11 mouse cellular contexts compared by ENCODE assay signal in the genomic region with DNA sequence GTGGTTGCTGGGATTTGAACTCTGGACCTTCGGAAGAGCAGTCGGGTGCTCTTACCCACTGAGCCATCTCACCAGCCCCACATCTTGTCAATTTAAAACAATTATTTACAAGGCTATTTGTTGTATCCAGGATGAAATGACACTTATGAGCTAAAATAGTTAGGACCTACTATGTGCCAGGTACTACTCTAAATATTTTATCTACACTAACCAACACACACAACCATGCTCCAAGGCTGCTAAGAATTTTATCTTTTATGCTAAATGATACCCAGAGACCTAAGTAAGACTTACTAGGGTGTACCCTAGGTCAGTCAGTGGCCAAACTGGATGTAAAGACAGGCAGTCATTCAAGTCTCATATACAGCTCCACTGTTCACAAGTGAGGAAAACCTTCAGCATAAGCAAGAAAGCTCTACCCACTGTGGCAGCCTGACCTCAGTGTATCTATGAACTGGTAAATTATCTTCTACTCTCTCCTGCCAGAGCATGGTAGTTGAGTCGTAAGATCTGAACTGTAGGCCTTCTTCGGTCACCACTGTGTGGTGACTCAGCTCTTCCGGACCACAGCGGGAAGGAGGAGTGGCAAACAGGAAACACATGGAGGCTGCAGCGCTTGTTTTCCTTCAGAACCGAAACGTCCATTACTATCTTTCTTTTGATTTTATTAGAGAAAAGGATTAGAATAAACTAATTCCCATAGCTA. TPM values are rescaled to one million over a fixed set of nuclear protein-coding genes. Genes with fewer than 3 reads are reported as not detected.
DNase-seq lines count a peak whose midpoint lies in the region; ATAC-seq and TF ChIP-seq lines count a peak whose summit lies in the region.
"Had no signal": no experiment of that assay in that cellular context is flagged by ENCODE, and none has a peak within 500 bp of the region (broad histone marks: within the 10 kb centered on the region; RNA-seq: fewer than 3 reads in every experiment).

No protein-coding gene starts in this region.

- intact Hi-C loops in heart, adult 2 months (cut with DNase I) = no loop called here

- peak overlapping the region; percentile 52 for H3K27ac ChIP-seq in heart, adult 2 months
- peak overlapping the region; percentile 17; the same call in 1 of the 2 replicates for H3K27ac ChIP-seq in embryonic fibroblast, embryonic 13.5 days (ENCODE audit: insufficient read depth, low read length)
- H3K27ac ChIP-seq: forebrain, embryonic 12.5 days; limb, embryonic 12.5 days had no signal

- H3K4me3 ChIP-seq in heart, adult 2 months = no peak overlapping the region
- H3K4me3 ChIP-seq in embryonic fibroblast, embryonic 13.5 days (ENCODE audit: insufficient read depth, low read length) = no peak overlapping the region
- H3K4me3 ChIP-seq: forebrain, embryonic 12.5 days; limb, embryonic 12.5 days had no signal

- TF ChIP-seq POLR2A in heart, adult 2 months (IDR thresholded peaks at IDR 0.05; ENCODE audit: insufficient read depth, low read depth, low read length) = no peak
- no peak for TF ChIP-seq POLR2A in embryonic fibroblast, embryonic 13.5 days (IDR thresholded peaks at IDR 0.05; ENCODE audit: low read depth, low read length)

- no peak overlapping the region for H3K9ac ChIP-seq in heart, adult 2 months (ENCODE audit: low read depth, low read length)
- H3K9ac ChIP-seq: forebrain, embryonic 12.5 days; limb, embryonic 12.5 days had no signal

- H3K79me2 ChIP-seq in heart, adult 2 months (replicated peaks; ENCODE audit: control insufficient read depth, insufficient read depth, low read length) = peaks cover 17% of the 10 kb centered on the region

- no peaks in the 10 kb centered on the region for H3K27me3 ChIP-seq in heart, adult 2 months (ENCODE audit: control insufficient read depth, insufficient read depth, low read length)
- H3K27me3 ChIP-seq: forebrain, embryonic 12.5 days; limb, embryonic 12.5 days had no signal

- TF ChIP-seq CTCF in heart, adult 2 months (IDR thresholded peaks at IDR 0.05) = no peak
- TF ChIP-seq CTCF in embryonic fibroblast, embryonic 13.5 days (IDR thresholded peaks at IDR 0.05; ENCODE audit: borderline replicate concordance, insufficient read depth, low read length) = no peak

- ATAC-seq in megakaryocyte, adult 5-6 weeks (ENCODE audit: poor library complexity, severe bottlenecking) = peak; percentile 91

- TF ChIP-seq EP300 in heart, adult 2 months (IDR thresholded peaks at IDR 0.05; ENCODE audit: insufficient read depth, low read depth, low read length) = no peak

- peaks cover 25% of the 10 kb centered on the region for H3K36me3 ChIP-seq in heart, adult 2 months (ENCODE audit: control insufficient read depth, insufficient read depth, low read length)
- H3K36me3 ChIP-seq: limb, embryonic 12.5 days had no signal

- 40% methylated on average over 9 of the region's 9 CpGs for WGBS in heart, adult 2 months

- DNase-seq in heart, adult 2 months = peak in 1 of 2 experiments; percentile 50
- DNase-seq in heart, adult 8-10 months (ENCODE audit: low spot score) = no peak
- DNase-seq in CD4-positive, CD25-positive, alpha-beta regulatory T cell, adult 2 months (ENCODE audit: low read depth, low spot score) = peak; percentile 62
- no peak for DNase-seq in cerebellum, adult 9-11 months
- DNase-seq in cerebellum, postnatal 25 days = no peak
- DNase-seq in cerebellum, postnatal 36 days = no peak
- DNase-seq: spleen, adult 18-20 months had no signal

- peaks cover 24% of the 10 kb centered on the region for H3K4me1 ChIP-seq in heart, adult 2 months (ENCODE audit: control insufficient read depth, insufficient read depth, low read length)
- peaks cover 14% of the 10 kb centered on the region for H3K4me1 ChIP-seq in embryonic fibroblast, embryonic 13.5 days (ENCODE audit: control insufficient read depth, insufficient read depth, low read length)
- H3K4me1 ChIP-seq: forebrain, embryonic 12.5 days had no signal

RNA-seq across cellular contexts. Expression of a gene that starts 18.7 kb away (rescaled TPM):
- total RNA-seq in heart, adult 2 months (2021) = 100 to 1,000 TPM in 1 of 2 experiments, 10 to 100 TPM in 1; 95.7 to 107 TPM
- 114 and 185 TPM in 2 replicates for polyA plus RNA-seq in heart, adult 2 months (2012; rRNA removed)
- total RNA-seq in heart, adult 8-10 months (2022) = 100 to 1,000 TPM in 1 of 4 experiments, 10 to 100 TPM in 3; 86.4 to 102 (median 90.7) TPM
- polyA plus RNA-seq in embryonic fibroblast, embryonic 13.5 days (2011; ENCODE audit: insufficient read length, low read depth, missing spikeins) = 132 and 150 TPM in 2 replicates
- total RNA-seq in megakaryocyte, adult 5-6 weeks (2015) = 81.0 and 110 TPM in 2 replicates
- total RNA-seq in megakaryocyte, adult 5-6 weeks (2017) = 100 and 110 TPM in 2 replicates
